Mouse (Mus musculus) C2C12 (cell line): Measurements from ENCODE around the gene Nsun5.

ENCODE experiments used
- CEBPB ChIP-seq: IDR thresholded peaks from one replicate; pipeline ENCODE4 v1.6.1; 2011; ENCODE audit warnings: low read depth, mild to moderate bottlenecking, control low read depth, moderate library complexity
- CTCF ChIP-seq: IDR thresholded peaks from one replicate; pipeline ENCODE4 v1.5.1; 2011; ENCODE audit not compliant: control insufficient read depth, insufficient read depth, insufficient read length
- MAX ChIP-seq: IDR thresholded peaks from one replicate; pipeline ENCODE4 v1.6.1; 2011; ENCODE audit warnings: mild to moderate bottlenecking, control low read depth
- USF1 ChIP-seq: IDR thresholded peaks from one replicate; pipeline ENCODE4 v1.6.1; 2011; ENCODE audit warnings: low read depth, mild to moderate bottlenecking, control low read depth, moderate library complexity

GRCm38 (mm10) chr5:135337575-135337974 is 32.2 kb upstream of the Nsun5 start:
- TF ChIP-seq CTCF (no peak), CEBPB (no peak), USF1 (no peak), MAX (no peak)
